Mouse (Mus musculus) layer of hippocampus, adult 11-12 months (tissue): ENCODE data around the gene Sept4.
A peak's percentile ranks its signal among the peaks of the same experiment; 100 is the strongest.

ENCODE experiments used
- DNase-seq: peaks from one replicate; pipeline ENCODE4 v3.0.0; 2022; ENCODE audit warnings: low spot score

Sept4 gene

DNA sequence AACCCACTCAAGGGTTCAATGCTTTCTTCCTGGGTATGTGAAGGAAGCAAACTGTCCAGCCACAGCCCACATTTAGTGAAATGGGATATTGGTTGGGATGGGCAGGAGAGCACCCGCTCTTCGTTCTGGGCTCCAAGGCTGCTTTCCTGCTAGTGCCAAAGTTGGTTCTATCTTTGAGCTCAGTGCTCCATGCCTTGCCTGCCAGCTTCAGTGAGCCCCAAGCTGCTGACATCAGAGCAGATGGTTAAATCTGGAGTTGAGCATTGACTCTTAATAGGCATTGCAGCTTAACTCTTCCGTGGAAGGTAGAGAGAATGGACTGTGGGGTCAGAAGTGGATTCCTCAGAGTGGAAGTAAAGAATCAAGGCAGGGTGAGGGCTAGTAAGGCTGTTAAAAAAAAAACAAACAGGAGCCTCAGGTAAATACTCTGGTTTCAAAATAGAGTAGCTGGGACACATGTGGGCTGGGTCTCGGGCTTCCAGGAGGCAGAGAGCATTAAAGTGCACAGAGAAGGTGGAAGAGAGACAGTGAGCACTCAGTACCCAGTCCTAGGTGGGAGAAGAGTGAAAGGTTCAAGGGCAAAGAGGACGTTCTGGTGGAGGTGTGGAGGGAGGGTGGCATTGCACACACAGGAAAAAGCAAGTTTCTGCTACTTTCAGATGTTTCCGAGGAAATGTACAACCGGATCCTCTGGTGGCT, at the start of gene Sept4:
Sept4 (plus strand) TSS at position 649 of the 699 bp plus-strand sequence.
- no peak for DNase-seq

- peak; percentile 14 for DNase-seq
Measured at GRCm38 (mm10) chr11:87519260-87519659, 49.4 kb upstream of the Sept4 start.

DNA sequence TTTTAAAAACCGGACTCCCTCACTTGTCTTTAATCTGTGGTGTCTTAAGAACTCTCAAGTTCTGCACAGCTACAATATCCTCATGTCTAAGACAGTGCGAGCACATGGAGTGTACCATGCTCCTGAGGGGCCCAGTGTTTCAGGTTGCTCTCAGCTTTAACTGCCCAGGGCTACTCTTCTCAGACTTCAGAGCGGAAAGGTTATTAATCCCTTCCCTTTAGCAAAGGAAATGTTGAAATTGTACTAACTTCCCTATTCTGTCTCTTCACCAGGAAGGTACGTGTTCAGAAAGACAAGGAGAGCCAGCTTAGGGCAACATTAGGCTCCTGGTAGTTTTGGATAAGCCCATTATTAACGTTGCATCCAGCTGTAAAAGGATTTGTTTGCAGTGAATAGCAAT, 45.2 kb upstream of the Sept4 start:
- no peak for DNase-seq

GRCm38 (mm10) chr11:87523967-87524366, 44.7 kb upstream of the Sept4 start:
- no peak for DNase-seq

- no peak for DNase-seq
Measured at GRCm38 (mm10) chr11:87524780-87525179, 43.9 kb upstream of the Sept4 start.

GRCm38 (mm10) chr11:87527364-87527763, 41.3 kb upstream of the Sept4 start:
- no peak for DNase-seq

DNA sequence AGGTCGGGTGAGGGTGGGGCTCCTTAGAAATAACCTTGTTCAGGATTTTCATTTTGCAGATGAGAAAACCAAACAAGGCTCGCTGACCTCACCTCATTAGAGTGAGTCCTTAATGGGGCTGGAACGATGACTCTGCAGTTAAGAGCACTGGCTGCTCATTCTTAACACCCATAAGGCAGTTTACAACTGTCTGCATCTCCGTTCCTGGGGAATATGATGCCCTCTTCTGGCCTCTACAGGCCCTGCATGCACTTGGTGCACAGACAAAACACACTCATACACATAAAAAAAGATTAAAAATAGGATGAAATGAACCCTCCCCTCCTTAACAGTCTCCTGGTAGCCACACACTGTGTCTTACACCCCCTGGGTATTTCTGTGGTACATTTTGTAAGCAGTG, 40.7 kb upstream of the Sept4 start:
- DNase-seq: no peak

DNA sequence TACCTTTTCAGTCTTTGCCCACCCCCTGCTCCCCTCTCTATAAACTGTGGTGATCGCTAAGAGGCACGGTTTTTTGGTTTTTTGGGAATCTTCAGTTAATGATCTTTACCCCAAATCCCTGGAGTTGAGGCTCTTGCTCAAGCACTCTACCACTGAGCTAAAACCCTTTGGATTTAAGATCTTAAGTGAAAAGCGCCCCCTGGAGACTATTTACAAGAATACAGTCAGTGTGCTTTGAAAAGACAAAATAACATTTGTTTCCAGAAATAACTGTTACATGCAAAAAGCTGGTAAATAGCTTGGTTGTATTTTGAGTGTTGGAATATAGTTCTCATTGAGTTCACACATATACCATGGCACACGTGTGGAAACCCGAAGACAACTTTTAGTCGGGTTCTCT, 37.0 kb upstream of the Sept4 start:
- DNase-seq: no peak

DNA sequence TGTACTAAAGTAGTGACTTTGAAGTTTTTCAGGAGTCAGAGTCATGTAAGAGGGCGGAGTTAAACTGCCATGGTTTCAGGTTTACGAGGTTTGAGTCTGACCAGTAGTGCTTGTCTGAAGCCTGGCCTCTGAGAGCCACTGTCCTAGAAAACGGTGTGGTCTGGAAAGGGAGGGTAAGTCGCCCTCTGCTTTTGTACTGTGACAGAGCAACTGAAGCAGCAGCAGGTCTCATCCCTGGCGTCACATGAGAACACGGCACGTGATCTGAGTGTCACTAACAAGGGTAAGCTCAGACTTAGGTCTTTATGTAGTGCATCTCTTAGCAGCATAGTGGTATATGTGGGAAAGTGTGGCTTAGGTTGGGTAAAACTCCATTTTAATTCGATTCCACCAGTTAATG, 26.4 kb upstream of the Sept4 start:
- no peak for DNase-seq

GRCm38 (mm10) chr11:87542906-87543305, 25.8 kb upstream of the Sept4 start:
- DNase-seq: no peak

- no peak for DNase-seq
Measured at GRCm38 (mm10) chr11:87553342-87553741, 15.4 kb upstream of the Sept4 start.

- no peak for DNase-seq
Measured at GRCm38 (mm10) chr11:87554386-87554785, 14.3 kb upstream of the Sept4 start.

- DNase-seq: no peak
Measured at GRCm38 (mm10) chr11:87555106-87555703, 13.5 kb upstream of the Sept4 start.

DNA sequence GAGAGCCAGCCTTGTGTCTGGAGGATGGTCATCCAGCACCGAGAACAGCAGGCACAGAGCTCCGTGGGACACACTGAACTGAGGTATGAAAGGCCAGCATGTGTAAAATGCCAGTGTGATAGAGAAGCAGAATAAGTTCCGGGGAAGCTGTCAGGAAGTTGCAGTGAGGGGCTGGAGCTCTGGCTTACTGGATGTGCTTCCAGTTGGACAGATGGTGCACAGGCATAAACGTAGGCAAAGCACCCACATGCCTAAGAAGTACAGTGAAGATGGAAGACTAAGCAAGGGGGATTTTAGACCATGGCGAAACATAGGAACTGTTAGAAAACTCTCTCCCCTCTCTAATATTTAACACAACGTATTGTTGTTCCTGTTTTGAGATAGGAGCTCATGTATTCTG, 7.5 kb upstream of the Sept4 start:
- DNase-seq: no peak

DNA sequence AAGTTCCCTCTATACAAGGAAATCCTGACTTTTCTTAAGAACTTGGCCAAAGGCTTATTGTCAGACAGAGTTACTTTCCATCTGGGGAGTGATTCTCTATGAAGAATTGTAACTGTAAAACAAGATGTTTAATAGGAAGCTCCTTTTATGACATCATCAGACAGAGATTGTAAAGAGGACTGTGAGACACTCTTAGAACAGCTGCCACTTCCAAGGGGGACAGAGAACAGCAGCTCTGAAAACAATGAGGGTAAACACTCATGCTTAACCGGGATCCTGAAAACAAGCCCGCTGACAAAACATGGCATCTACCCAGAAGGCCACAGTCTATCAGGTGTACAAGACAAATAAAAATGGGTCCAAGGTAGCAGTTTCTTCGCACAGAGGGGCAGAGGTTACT, 2.2 kb upstream of the Sept4 start, which contains the start of gene Gm11492:
Gm11492 (plus strand) TSS at position 153 of the 400 bp plus-strand sequence.
- no peak for DNase-seq

DNA sequence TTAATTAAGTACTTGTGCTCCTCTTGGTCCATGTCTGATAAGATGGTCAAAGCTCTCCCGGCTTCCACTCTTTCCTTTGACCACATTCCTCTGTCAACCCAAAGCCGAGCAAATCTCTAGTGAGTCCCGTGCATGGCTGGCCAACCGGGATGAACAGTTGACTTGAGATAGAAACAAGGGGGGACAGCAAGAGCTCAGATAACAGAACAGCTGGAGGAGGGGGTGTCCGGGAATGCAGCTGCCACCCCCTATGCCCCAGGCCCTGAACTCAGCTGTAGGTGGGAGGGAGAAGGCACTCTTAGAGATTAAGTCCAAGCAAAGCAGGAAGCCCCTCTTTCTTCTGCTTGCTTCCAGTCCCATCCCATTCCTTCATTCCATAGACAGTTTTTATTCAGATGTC, 2.0 kb downstream of the Sept4 start:
- no peak for DNase-seq

GRCm38 (mm10) chr11:87571361-87571950, 2.8 kb downstream of the Sept4 start:
- DNase-seq: no peak

- DNase-seq: no peak
Measured at GRCm38 (mm10) chr11:87573751-87574150, 5.0 kb downstream of the Sept4 start.

GRCm38 (mm10) chr11:87574520-87575180, 5.9 kb downstream of the Sept4 start:
- DNase-seq: no peak

GRCm38 (mm10) chr11:87577601-87578248, 9.0 kb downstream of the Sept4 start:
- DNase-seq: no peak

DNA sequence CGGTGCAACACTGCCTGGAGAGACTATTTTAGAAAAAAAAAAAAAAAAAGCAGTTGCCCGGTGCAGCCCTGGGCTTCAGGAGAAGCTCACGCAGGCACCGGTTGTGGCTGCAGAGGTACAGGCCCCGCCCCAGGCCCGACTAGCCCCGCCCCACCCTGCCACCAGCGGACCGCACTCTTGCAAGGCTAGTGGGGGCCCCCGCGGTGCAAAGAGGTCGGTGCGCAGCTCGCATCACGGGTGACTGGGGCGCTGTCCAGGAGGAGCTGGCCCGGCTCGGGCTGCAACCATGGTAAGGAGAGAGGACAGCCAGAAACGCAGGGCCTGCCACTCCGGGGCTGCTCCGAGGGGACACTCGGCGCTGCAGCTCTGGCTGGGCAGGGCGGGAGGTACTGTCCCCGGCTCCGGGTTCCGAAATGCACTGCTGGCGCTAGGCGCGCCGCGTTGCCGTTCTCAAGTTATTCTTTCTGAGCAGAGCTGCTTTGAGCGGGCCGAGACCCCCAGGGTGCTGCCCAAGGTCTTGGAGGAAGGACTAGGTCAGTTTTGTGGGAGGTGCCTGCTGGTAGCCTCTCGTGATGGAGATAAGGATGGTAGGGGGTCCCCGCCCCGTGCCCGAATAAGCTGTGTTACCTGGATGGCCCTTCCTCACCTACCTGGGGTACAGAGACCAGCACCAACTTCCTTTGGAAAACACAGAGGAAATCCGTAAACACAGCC, 9.7 kb downstream of the Sept4 start:
- peak; percentile 70 for DNase-seq
